Mouse (Mus musculus) 3T3-L1 (cell line): ENCODE data around the gene Gtf3c5.

Experiments
- DNase-seq: peaks from one replicate; pipeline ENCODE4 v3.0.0-alpha.2; 2015; ENCODE audit warnings: low read depth, low spot score

Gene Gtf3c5

DNA sequence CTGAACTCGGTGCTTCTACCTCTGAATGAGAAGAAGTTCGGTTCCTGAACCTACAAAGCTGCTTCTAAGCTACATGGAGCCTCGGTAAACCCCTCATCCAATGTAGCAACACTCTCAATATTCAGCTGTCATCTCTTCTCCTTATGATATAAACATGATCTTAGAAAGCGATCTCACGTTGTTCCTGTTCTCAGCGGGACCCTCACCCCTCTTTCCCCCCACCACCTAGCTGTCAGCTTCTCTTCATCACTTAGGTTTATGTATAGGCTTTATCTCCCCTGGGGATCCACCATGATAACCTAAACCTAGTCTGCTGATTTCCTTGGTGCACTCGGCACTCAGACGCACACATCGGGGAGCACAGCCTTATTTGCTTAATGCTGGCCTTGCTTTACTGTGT is at the start of gene Gtf3c5:
Gtf3c5 (minus strand) TSS at position 101 of the 400 bp plus-strand sequence.
- no peak for DNase-seq

DNA sequence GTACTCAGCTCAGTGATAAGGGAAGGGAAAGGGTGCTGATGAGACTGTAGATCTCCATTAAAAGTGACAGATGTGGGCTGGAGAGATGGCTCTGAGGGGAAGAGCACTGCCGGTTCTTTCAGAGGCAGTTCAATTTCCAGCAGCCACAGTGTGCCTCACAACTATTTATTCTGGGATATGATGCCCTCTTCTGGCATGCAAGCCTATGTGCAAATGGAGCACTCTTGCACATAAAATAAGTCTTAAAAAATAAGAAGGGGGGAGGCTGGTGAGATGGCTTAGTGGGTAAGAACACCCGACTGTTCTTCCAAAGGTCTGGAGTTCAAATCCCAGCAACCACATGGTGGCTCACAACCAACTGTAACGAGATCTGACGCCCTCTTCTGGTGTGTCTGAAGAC is 49.6 kb upstream of the Gtf3c5 start:
- peak; percentile 40 for DNase-seq

DNA sequence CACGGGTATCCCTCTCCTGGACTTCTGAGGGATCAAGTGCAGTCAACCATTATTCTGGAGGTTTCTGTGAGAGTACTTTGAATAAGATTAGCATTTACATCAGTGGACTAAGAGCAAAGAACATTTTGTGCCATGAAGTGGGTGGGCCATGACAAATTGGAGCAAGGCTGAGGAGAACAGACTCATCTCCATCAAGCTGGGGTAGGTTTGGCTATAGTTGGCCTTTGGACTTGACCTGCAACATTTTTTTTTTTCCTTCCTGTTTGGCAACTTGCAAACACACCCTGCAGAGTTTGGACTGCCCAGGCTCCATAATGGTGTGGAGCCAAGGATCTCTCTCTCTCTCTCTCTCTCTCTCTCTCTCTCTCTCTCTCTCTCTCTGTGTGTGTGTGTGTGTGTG is 49.1 kb upstream of the Gtf3c5 start:
- DNase-seq: no peak

DNA sequence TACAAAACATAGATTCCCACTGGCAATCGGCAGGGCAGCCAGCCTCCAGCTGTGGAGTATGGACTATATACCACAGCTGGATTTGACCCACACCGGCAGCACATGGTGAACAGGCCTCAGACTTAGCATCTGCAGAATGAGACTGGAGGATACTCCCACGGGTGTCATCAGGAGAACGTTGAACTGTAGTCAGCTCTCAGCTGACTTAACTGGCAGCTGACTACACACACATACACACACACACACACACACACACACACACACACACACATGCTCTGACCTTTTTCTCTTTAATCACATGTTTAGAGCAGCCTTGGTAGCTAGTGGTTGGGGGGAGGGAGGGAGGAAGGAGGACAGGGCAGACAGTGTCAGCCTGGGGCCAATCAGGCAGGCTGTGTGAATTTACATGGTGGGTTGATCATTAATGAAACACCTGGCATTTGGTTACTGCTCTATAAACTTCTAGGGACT is 46.4 kb upstream of the Gtf3c5 start:
- DNase-seq: no peak

DNA sequence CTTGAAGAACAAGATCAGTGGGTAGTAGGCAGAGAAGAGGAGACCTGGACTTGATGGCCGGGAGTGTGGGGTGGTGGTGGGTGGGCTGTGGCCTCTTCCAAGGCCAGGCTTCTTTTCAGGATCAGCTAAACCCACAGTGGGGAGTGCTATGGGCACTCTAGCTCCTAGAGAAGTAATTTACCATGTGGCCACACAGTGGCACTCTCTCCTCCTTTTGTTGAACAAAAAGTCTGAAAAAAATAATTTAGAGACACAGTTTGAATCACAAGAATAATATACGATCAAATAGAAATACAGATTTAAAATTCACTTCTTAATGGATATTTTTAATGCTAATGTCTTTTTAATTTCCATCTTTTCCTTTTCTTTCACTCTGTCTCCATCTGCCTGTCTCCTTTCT is 44.5 kb upstream of the Gtf3c5 start:
- peak; percentile 40 for DNase-seq

DNA sequence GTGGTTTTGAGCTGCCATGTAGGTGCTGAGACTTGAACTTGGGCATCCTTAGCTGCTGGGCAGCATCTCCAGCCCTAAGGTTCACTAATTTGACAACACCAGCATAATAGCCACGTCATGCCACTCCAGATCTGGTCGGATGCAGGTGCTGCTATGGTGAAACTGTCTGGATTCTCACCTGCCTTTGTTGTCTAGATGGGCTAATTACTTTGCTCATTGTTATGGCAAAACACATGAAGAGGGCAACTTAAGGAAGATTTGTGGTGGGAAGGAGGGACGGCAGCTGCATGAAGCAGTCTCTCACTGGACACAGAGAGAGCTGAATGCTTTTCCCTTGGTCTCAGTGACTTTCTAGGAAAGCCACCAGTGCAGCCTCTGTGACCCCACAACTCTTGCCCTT is 42.5 kb upstream of the Gtf3c5 start:
- DNase-seq: no peak

DNA sequence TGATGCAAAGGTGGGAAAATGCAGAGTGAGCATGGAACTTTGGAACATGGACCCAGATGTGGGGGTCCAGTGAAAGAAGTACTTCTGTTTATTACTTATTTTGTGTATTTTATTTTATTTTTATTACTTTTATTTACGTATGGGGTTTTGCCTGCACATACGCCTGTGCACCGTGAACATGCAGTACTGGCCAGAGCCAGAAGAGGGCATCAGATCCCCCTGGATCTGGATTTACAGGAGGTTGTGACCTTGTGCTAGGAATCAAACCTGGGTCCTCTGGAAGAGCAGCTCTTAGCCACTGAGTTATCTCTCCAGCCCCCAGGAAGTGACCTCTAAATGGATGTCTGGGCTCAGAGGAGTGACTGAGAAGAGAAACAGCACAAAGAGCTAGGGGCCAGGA is 41.3 kb upstream of the Gtf3c5 start:
- no peak for DNase-seq

DNA sequence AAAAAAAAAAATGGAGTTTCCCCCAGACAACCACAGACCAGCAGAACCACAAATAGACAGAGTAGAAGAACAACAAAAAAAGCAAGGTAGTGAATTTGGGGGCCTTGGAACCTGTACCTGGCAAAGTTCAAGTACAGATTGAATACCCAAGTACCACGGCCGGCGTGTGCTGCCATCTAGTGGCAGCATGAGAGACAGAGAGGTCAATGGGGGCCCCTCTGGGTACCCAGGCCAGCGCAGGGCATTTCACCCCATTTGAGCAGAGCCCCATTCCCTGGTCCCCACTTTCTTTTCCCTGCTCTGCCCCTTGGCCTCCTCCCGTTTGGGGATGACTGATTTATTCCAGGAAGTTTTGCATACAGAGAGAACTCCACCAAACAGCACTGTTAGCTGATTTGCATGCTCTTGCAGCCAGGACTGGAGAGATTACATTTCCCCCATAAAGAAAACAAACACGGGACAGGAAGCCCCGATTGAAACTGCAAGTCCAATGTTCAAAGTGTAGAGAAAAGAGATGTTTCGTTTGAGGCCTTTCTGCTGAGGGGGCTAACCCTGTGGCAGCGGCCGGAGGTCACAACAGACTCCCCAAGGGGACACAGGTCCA is 39.1 kb upstream of the Gtf3c5 start:
- peak; percentile 51 for DNase-seq

DNA sequence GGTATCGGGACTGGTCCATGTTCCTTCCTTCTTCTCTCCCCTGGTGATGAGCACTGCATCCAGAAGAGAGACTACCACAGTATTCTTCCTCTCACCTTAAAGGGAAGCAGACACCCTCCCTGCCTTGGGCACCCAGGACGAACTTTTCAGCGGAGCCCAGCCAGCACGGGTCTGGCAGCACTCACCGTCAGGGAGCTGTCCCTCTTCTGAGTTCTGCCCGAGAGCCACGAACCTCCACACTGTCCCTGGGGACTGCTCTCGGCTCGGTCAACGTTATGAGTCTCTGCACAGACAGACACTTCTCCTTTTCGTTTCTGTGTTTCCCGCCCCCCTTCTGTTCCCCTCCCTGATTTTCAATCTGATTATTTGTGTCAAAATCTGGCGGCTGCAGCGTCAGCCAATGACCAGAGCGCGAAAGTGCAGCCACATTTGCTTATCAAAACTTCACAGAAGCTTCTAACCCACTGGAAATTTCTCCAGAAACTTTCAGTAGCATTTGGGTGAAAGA is 38.2 kb upstream of the Gtf3c5 start, which contains the start of gene Gfi1b:
Gfi1b (minus strand) TSS at position 319 of the 508 bp plus-strand sequence.
- no peak for DNase-seq

DNA sequence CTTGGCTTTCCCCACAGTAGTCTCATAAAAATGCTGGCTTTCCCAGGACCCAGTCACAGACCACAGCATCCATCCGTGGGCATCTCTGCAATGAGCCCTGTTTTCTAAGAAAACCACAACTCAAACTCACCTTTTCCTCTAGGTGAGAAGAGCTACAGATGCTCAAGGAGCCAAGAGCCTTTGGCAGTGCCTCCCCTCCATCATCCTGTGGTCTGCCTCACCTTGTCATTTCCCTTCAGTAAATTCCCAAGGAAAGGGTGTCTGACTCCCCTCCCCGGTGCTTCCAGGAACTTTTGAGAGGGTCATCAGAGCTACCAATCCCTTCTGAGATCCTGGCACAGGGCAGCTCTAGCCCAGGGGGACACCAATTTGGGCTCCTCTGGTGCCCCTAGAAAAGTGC is 37.6 kb upstream of the Gtf3c5 start:
- no peak for DNase-seq

DNA sequence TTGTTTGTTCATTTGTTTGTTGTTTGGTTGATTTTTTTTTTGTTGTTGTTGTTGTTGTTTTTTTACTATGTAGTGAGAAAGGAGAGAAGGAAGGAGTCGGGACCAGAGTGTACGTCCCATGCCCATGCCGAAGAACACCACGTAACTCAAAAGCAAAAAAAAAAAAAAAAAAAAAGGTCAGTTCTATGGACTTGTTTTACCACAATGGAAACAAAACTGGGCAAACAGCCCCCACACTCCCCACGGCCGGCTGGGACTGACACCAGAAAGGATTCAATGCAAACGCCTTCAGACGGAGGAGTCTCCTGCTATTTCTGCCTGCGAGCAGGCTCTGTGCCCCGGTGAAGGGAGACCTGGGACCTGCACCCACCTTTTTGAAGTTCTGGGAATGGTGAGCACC is 37.0 kb upstream of the Gtf3c5 start:
- DNase-seq: no peak

DNA sequence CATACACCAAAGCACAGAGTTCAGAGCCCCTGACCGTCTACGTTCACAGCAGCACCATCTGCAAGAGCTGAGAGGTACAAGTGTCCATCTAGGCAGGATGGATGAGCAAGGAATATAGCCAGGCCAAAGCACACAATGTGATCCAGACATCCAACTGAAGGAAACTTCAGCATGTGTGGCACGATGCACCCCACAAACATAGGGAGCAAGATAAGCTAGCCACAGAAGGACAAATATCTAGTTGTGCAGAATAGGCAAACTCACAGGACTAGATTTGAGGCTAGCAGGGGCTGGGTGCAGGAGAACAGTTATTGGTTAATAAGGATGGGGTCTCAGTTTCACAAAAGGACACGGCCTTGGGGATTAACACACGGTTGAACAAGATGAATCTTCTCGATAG is 35.8 kb upstream of the Gtf3c5 start:
- DNase-seq: no peak

DNA sequence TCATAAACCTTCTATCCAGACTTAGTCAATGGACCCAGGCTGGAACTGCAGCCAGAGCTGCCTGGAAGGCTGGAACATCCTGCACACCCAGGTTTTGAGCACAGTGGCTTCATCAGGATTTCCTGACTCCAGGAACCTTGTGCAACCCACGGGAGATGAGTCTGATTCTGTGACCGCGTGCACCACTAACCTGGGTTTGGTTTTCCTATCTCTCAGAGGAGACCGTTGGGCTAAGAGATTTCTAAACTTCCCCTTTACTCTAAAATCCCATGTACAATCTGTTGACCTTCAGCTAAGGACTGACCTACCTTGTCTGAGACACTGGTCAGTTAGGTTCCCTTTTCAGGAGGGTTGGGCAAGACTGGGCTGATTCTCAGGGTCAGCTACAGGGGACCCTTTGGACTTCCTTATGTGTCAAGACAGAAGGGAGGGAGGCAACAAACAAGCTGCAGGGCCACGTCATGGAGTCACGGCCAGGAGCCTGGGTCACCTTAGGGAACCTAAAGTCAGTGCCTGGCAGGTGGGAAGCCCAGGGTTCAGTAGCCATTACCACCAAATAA is 35.3 kb upstream of the Gtf3c5 start:
- DNase-seq: no peak

DNA sequence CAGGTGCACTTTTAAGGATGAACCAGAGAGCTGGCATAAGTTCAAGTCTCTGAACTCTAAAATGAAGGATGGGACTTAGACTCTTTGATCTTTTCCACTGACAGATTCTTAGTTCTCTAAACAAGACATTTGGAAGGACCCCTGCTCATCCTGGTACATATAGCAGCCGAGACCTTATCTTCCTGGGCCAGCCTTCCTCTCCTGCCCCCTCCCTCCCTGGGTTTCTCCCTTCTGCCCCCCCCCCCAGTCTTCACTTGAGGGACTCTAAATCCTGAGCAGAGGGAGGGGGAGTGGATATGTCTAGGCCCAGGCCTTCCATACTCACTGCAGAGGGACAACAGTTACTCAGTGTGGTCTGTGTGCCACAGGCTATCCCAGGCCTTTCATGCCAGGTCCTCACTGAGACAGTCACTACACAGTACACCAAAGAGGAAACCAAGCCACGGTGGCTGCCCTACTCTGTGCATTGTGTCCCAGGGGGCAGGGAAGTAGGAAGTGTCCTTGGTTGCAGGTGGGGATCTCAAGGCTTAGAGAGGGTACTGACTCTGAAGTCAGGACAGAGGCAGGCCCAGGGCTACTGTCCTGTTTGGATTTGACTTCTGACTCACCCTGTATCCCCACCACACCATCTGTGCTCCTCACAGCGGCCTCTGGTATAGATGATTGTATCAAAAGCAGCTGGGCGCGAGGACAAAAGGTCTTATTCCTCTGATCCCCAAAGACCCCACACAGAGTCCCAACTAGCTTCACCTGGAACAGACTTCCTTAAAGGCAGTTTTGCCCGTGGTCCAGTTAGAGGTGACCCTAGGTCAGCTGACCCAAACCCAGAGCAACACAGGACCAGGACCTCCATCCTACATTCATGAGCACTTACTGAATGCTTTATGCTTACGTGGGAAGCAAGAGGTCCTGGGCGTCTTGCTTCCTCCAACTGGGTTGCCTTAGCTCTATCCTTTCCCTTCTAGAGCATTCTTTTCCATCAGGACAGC is 34.2 kb upstream of the Gtf3c5 start:
- no peak for DNase-seq

DNA sequence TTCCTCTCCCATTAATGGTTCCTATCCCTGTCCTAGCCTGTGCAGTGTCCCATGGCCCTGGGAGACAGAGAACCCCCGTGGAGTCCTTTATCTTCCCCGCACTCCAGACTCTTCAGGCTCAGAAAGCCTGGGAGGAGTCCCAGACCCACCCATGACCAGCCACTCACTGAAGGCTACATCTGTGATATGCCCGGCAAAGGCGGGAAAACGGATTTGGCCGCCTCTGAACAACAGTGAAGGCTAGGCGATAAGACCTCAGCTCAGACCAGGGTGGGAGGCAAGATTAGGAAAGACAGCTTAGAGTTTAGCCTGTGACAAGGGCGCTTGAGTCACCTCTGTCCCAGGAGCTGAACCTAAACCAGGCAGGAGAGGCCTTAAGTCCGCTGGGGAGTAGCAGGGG is 33.3 kb upstream of the Gtf3c5 start:
- DNase-seq: no peak

DNA sequence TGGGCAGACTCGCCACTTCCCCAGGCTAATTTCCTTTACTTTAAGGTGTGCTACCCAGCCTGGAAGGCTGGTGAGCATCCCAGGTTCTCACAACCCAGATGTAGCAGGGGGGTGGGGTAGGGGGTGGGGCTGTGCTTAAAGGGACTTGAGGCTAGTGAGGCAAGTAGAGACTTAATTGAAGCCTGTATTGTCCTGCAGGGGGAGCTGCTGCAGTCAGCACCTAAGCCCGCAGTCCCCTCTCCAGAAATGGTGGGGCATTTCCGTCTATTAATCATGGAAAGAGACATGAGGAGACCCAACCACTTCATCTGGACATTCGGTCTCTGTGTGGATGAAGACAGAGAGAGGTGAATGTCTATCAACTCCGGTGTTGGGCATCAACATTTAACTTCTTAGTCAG is 32.8 kb upstream of the Gtf3c5 start:
- DNase-seq: no peak

DNA sequence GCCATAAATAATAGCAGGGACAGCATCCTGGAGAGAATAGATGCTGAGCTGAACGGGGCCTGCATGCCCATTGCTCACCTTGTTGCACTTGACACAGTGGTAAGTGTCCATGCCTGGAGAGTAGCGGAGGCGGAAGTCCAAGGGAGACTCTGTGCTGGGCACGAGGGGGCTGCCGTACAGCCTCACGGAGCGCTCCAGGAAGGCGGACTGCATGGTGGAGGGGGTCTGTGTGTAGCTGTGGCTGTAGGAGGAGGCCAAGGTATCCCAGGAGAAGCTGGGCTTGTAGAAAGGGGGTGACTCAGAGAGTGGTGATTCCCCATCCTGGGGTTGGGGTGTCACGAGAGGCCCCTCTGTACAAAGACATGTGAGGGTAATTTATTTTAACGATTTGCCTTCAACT is 30.0 kb upstream of the Gtf3c5 start:
- no peak for DNase-seq

DNA sequence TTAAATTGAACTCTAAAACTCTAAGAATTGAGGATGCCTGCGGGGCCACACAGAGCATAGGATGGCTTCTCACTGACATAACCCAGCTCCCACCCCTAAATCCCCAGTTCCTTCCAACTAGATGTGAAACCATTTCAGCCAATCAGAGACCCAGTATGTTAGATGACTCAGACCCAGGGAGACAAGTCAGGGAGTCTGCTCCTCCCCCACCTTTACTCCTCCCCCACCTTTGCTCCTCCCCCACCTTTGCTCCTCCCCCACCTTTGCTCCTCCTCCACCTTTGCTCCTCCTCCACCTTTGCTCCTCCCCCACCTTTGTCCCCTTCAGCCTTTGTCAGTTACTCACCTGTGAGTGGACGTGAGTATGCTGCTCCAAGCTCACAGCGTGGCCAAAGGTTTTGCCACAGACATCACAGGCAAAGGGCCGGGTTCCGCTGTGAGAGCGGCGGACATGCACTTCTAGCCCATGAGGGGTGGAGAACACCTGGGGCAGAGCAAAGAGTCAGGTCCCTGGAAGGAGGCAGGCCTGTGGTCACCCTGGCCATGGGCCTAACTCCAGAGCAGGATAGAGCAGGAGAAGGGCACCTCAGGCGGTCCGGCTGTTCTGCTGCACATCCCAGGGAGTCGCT is 29.0 kb upstream of the Gtf3c5 start:
- no peak for DNase-seq

DNA sequence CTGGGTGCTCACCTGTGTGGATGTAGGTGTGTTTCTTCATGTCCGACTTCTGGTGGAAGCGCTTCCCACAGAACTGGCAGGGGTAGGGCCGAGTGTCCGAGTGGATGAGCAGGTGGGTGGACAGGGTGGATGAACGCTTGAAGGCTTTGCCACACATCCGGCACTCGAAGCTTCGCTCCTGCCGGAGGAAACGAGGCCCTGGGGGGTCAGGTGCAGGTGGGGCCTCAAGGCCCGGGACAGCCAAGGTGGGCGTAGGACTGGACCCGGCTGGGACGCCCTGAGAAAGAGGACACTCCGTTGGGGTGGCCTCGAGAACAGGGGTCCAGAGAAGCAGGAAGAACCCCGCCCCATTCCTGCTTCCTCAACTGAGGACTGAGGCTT is 27.8 kb upstream of the Gtf3c5 start:
- DNase-seq: no peak

DNA sequence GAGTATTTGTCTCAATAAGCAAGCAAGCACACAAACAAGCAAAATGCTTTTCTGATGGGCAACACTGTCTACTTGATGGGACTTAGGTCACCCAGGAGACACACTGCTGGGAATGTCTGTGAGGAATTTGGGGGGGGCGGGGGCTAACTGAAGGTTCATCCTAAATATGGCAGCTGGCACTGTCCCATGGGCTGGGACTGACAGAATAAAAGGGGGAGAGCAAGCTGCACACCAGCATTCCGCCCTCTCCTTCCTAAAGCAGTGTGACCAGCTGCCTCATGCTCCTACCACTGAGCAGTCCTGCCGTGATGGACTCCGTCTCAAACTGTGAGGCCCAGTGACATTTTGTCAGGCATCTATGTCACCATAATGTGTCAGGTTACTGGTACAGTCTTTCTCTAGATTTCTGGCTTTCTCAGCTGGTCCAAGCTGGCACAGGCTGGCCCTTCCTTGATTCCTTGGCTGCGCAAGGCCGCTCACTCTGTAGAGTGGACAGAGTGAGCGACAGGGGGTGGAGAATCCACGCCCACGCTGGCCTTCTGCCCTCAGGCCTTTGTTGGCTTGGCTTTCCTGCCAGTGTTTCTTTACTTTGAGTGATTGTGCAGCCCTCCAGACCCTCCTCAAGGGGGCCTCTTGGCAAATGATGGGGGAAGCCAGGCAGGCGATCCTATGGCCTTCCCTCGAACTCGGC is 27.3 kb upstream of the Gtf3c5 start:
- no peak for DNase-seq

DNA sequence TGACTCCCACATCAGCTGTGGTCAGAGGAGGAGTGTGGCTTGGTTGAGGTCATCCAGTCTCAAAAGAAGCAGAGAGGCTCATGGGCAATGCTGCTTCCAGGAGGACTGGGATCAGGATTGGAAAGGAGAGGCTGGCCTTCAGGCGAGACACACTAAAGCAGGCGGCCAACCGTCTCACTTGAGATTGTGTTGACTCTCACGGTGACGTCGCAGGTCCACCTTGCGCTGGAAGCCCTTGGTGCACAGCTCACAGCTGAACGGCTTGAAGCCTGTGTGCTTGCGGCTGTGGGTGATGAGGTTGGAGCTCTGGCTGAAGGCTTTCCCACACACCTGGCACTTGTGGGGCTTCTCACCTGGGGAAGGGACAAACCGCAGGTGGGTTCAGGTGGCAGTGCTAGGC is 26.3 kb upstream of the Gtf3c5 start:
- DNase-seq: no peak
